Mouse (Mus musculus) heart, postnatal 25 days (tissue): ENCODE results near the gene 2510039O18Rik. TPM values are rescaled to one million over a fixed set of nuclear protein-coding genes. Genes with fewer than 3 reads are reported as not detected.

ENCODE experiments used
- DNase-seq: peaks from one replicate; pipeline ENCODE4 v3.0.0; 2022; ENCODE audit warnings: low spot score
- intact Hi-C: fragments of 180-260 bp; cut with DNase I; formaldehyde crosslinking; loops from one replicate; pipeline ENCODE4 v1.15.1; 2025
- total RNA-seq, 2 experiments: library from RNA; stranded (reverse); gene quantifications; 2 replicates each; pipeline ENCODE4 v1.2.3; 2021

The 2510039O18Rik gene
- total RNA-seq, 2 experiments from 2014 or later, result 36.4 to 39.3 TPM

DNA sequence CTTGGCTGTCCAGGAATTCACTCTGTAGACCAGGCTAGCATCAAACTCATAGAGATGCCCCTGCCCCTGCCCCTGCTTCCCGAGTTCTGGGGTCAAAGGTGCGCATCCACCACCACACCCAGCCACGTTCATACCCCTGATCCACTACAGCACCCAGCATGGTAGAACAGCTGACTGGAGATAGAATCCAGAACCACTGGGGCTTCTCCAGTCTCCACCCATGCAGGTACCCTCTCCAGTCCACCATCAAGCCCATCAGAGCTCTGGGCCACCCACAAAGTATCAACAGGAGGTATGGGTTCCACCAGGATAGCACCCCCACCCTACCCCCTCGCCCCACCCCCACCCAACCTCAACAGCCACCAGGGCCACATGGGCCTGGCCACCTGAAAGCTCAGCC, 6.1 kb upstream of the 2510039O18Rik start:
- intact Hi-C loops, result loop anchor here (2.0 to 5.0 kb wide), 2 partner anchors 18 to 67 kb away; partner anchors contain the start of genes Fv1 and Miip
- no peak for DNase-seq

DNA sequence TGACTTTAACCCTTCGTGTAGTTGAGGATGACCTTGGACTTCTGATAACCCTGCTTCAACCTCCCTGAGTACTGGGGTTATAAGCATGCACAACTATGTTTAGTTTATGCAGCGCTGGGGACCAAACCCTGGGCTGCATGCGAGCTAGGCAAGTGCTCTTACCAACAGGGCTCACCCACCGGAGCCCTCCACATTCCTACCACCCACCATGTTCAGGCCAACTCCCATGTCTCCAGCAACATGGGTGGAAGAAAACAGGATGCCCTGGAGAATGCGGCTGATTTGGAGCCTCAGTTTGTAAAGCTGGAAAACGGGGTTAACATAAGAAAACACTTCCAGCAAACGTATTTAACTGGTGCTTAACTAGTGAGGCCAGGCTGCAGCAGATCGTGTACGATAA, 4.8 kb upstream of the 2510039O18Rik start:
- intact Hi-C loops, result loop anchor here (2.0 to 5.0 kb wide), 2 partner anchors 19 to 69 kb away; partner anchors contain the start of genes Fv1 and Miip

DNA sequence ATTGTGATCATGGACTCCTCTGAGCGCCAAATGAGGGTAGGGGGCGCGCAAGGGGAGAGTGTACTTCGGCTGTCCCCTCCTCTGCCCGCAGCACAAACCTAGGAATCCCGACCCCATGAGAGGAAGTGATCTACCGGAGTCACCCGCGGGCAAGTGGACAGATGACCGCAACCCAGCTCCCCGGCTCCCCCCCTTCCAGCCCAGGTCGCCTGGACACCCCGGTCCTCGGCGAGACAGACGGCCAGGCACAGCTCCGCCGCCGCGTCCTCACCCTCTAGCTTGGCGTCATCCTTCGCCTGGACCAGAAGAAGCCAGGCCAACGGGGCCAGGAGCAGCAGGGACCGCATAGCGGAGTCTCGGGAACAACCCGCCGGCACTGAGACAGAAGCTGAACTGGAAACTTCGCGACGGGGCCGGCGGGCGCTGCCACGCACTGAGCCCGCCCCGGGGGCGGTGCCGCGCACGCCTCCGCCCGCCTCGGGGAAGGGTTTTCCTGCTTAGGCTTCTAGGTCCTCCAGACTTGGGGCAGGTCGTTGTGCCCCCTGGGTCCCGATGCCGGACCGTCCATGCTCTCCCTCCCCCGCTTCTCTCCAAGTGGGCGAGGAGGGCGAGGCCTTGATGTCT, 4.3 kb upstream of the 2510039O18Rik start, which contains the start of gene Plod1:
Gene Plod1 (minus strand): TSS at position 437 of the 624 bp plus-strand sequence.
- DNase-seq, result peak; percentile 81
- intact Hi-C loops, result loop anchor here (5.0 kb wide), 1 partner anchor 69 kb away; the partner anchor contains the start of genes Fv1 and Miip

More for the DNA sequence above, 4.8 kb upstream of the 2510039O18Rik start:
- no peak for DNase-seq

DNA sequence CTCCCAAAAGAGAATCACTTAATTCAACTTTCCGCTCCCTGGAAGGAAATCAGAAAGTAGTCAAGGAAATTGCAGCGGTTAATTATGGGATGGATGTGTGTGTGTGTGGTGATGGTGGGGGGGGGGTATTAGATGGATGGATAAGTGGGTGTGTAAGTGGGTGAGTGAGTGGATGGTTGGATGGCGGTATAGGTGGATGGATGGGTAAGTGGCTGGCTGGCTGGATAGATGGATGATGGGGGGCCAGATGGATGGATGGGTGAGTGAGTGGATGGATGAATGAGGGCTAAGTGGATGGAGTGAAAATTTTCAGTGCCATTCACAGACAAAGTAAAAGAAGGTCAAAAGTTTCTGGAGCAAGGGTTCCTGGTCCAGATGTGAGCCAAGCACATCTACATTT, 3.7 kb upstream of the 2510039O18Rik start:
- DNase-seq, result no peak

DNA sequence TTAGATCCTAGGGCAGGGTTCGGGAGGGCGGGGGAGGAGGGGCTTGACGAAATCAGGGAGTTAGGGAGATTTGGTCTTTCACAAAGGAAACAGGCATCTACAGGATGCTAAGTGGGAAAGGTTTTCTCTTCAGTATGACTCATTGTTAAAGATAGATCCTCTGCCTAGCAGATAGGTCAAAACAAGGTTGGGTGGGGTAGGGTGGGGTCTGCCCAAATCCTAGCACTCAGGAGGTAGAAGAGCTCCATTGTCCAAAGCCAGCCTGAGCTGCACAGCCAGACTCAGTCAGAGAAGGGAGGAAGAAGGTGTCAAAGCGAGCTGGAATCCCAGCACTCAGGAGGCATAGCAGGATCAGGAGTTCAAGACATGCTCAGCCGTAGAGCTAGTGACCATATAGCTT, 3.2 kb upstream of the 2510039O18Rik start:
- DNase-seq, result no peak
- intact Hi-C loops, result loop anchor here (5.0 kb wide), 1 partner anchor 70 kb away; the partner anchor contains the start of genes Fv1 and Miip

More for the DNA sequence above, 3.7 kb upstream of the 2510039O18Rik start:
- intact Hi-C loops, result loop anchor here (5.0 kb wide), 1 partner anchor 70 kb away; the partner anchor contains the start of genes Fv1 and Miip

DNA sequence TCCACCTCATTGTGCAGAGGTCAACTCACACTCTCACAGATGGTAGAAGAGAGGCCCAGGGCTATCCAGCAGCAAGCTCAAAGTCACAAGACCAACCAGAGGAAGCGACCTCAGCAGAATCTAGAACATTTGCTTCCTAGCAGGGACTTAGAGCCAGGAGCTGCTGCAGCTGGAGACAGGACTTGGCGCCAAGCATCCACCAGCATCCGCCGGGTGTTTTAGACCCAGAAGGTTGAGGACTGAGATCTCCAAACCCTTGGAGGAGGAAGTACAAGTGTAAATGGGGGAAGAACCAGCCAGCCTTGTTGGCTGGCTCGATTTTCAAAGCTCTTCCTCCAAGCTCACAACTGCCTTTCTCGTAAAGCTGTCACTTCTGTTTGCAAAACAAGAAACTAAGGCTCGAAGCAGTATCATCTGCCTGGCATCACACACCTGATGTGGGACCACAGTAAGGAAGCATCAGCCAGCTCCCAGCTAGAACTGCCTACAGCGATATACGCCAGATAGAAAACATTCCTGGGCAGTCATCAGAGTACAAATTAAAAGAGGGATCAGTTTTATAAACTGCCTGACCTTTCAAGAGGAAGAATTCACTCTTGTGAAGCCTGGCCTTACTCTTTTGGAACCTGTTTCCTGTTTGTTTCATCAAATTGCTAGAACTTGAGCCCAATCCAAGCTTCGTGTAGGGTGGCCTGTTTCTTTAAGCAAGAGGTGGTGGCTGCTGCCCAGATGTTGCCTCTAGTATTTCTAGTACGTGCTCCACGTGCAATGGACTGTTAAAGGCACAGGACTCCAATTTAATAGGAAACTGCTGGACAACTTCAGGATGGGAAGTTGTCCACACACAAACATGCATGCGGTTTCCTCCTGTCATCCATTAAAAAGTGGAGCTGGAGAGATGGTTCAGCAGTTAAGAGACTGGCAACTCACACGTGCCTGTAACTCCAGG, 2.3 kb upstream of the 2510039O18Rik start:
- peak; percentile 71 for DNase-seq
- intact Hi-C loops, result loop anchor here (5.0 kb wide), 1 partner anchor 71 kb away; the partner anchor contains the start of genes Fv1 and Miip

DNA sequence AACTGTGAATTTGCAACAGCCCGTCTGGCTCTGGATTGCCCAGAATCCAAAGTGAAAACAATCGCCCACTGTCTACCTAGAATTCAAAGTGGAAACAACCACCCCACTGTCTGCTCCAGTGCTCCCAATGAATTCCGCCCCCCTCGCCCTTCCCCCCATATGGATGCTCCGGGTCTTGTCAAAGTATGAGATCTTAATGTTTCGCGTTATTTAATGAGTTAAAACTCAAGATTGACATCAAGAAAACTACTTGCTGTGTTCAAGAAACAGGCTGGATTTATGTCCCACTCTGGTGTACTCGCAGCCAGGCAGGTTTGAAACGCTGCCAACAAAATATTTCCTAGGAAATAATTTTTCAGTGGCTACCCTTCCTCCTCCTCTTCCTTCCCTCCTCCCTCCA, 584 bp upstream of the 2510039O18Rik start:
- DNase-seq, result no peak
- intact Hi-C loops, result loop anchor here (5.0 to 10.0 kb wide), 2 partner anchors 38 to 215 kb away; partner anchors contain the start of genes Fbxo6 and Mfn2

DNA sequence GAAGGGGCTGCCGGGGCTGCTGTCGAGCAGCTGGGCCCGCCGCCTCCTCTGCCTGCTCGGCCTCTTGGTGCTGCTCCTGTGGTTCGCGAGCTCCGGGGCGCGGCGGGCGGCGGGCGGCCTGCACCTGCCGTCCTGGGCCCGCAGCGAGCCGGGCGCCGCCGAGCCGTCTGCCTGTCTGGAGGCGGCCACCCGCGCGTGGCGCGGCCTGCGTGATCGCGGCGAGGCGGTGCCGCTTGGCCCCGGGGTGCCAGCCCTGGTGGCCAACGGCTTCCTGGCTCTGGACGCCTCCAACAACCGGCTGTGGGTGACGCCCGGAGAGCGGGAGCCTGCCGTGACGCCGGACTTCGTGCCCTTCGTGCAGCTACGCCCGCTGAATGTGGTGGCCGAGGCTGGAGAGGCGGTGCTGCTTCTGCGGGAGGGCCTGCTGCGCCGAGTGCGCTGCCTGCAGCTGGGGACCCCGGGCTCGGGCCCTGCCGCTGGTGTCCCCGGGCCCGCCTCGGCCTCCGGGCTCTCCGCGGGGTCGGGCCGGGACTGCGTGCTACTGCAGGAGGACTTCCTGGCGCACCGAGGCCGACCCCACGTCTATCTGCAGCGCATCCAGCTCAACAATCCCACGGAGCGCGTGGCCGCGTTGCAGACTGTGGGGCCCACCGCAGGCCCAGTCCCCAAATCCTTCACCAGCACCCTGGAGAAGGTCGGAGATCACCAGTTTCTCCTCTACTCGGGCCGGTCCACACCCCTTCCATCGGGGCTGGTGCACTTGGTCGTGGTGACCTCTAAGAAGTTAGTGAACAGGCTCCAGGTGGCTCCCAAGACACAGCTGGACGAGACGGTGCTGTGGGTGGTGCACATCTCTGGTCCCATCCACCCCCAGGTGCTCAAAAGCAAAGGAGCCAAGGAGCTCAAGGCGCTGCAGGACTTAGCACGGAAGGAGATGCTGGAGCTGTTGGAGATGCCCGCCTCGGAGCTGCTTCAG, 638 bp downstream of the 2510039O18Rik start:
- intact Hi-C loops, result loop anchor here (5.0 to 10.0 kb wide), 2 partner anchors 39 to 213 kb away; partner anchors contain the start of genes Fbxo6 and Mfn2
- no peak for DNase-seq

DNA sequence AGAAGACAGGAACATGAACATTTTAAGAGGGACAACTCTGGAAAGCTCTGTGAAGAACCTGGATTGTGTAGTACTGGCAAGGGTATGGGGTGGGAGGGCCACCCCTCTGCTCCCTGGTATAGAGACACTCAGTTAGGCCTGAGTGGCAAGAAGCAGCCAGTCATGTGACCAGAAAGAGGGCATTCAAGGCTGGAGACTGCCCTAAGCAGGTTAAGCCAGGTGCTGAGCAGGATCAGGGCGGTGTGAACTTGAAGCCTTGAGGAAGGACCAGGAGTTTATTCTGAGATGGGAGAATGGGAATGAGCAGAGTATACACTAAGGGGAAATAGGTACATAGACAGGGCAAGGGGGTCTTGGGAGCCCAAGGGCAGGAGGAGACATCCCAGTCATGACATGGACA, 2.3 kb downstream of the 2510039O18Rik start:
- intact Hi-C loops, result loop anchor here (5.0 to 10.0 kb wide), 2 partner anchors 41 to 212 kb away; partner anchors contain the start of genes Fbxo6 and Mfn2
- DNase-seq, result no peak

DNA sequence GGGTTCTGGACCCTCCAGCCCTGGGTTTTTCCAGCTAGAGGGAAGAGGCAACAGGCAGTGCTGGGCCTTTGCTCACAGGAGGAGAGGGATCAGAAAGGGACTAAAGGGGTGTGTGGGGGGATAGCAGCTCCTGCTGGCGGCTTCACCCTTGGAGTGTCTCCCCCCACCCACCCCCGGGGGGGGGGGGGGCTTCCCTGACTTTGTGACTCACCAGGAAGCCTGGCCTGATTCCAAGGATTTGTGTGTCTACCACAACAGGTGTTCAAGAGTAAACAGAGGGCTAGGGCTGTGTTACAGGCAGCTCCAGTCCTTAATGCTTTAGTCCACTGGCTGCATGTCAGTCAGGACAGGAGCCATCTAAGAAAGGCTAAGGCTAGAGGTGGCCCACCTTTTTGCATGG, 6.8 kb downstream of the 2510039O18Rik start:
- intact Hi-C loops, result loop anchor here (10.0 kb wide), 1 partner anchor 207 kb away; the partner anchor contains the start of gene Fbxo6
- DNase-seq, result no peak

DNA sequence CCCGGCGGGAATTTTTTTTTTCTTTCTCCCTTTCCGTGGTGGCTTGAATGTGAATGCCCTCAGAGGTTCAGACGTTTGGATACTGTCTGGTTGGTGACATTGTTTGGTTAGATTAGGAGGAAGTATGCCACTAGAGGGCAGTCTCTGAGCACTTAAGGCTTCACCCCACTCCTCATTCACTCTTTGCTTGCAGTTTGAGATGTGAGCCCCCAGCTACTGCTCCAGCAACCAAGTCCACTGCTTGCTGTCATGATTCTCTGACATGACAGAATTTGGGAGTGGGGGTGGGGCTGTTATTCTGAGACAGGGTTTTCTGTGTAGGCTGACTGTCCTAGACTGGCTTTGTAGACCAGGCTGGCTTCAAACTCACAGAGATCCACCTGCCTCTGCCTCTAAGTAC, 12.9 kb downstream of the 2510039O18Rik start:
- DNase-seq, result no peak
- intact Hi-C loops, result loop anchor here (5.0 kb wide), 1 partner anchor 36 kb away; no protein-coding TSS in a partner anchor

DNA sequence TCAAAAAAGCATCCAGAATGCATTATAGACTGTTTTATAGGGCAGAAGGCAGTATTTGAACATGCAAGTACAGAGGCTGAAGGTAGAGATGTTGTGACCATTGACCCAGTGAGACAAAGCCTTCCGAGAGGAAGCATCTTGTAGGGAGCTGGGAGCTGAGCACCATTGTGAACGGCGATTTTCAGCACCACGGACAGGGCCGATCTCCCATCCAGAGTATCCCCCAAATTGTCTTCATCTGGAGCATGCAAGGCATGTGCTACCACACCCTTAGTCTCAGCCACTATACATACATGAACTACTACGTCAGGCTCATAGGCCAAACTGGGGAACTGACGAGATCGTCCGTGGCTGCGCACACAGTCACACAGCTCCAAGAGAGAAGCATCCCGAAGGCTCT, 16.4 kb downstream of the 2510039O18Rik start:
- intact Hi-C loops, result no loop called here
- DNase-seq, result no peak

DNA sequence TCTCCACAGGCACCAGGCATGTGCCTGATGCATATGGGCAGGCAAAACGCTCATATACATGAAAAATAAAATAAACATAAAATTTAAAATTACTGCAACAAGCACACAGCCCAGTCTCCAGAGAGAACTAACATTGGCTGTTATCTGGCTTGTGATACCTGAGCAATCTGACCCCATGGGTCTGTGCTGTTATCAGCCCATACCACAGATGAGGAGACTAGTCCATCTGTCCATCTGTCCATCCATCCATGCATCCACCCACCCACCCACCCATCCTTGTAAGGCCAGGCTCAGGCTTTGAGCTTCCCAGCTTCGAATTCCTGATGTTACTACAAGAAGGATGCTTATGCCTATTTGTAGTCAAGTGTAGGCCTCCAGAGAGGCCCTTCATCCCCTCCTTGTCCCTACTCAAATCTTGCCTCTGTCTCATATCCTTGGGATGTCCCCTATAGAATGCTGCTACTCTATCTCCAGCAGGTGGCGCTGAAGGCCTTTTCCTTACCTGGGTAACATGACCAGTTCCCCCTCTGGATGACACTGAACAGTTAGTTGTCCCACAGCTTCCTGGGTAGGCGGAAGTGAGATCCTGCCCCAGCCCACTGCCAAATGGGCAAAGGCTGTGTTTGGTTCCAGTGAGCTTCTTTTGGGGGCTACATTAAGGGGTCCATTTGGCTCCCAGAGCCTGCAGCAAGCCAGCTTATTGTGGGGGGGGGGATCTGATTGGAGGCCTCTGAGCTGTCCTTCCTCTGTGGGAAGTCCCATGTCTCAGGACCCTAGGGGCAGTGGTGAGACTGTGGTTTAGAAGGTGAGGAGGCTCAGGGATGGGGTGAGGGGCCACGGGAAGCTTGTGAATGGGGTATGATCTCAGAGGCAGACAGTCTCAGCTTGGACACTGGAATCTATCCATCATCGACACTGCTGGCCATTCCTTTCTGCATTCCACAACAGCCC, 19.5 kb downstream of the 2510039O18Rik start:
- no peak for DNase-seq
- intact Hi-C loops, result loop anchor here (1.0 to 5.0 kb wide), 2 partner anchors 48 to 102 kb away; no protein-coding TSS in a partner anchor

DNA sequence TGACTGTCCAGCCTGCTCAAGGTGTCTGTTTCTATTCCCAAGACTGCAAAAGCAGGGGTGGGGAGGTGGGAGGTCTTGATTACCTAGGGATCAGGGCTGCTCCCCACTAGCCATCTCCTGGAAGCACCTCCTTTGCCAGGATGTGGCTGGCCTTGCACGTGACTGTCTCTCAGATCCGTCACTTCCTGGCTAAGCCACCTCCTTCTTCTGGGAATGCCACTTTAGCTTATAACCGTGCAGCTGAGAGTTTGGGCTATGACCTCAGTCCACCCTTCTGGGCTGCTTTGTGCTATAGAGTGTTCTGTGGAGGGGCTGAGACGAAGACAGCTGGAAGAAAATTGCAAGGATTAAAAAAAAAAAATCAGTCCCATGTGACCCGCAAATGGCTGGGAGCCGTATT, 22.1 kb downstream of the 2510039O18Rik start:
- no peak for DNase-seq
- intact Hi-C loops, result loop anchor here (5.0 kb wide), 1 partner anchor 100 kb away; no protein-coding TSS in a partner anchor

DNA sequence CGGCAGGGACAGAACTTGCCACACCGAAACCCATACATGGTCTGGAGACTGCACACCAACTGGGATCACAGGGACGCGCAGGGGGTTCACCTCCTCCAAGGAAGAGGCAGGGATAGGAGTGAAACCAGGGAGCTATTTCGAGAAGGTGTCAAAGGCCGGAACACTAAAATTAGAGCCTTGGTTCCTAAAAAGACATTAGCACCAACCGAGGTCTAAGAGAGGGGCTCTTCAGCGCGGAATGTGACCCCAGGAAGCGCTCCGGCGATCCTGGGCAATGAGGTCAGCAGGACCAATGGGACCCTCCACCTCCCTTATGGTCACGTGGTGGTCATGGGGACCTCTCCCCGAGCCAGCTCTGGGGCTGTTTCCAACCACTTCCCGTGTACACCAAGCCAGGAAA, 22.9 kb downstream of the 2510039O18Rik start:
- intact Hi-C loops, result loop anchor here (5.0 kb wide), 1 partner anchor 99 kb away; no protein-coding TSS in a partner anchor
- DNase-seq, result no peak

DNA sequence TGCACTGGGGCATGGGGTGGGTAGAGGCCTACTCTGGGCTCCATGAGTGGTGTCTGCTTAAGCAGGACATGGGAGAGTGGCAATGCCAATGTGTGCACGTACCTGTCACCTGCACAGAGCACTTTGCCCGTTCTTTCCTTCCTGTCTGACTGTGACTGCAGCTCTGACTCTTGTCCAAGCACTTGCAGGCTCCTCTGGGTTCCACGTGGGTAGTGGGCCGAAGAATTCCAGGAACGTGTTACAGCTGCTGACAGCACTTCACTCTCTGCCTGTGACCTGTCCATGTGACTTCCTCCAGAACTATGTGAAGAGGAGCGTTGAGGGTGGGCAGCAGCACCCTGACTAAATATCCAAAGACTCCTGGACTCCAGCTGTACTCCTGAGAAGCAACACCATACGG, 25.0 kb downstream of the 2510039O18Rik start:
- intact Hi-C loops, result no loop called here
- DNase-seq, result no peak

DNA sequence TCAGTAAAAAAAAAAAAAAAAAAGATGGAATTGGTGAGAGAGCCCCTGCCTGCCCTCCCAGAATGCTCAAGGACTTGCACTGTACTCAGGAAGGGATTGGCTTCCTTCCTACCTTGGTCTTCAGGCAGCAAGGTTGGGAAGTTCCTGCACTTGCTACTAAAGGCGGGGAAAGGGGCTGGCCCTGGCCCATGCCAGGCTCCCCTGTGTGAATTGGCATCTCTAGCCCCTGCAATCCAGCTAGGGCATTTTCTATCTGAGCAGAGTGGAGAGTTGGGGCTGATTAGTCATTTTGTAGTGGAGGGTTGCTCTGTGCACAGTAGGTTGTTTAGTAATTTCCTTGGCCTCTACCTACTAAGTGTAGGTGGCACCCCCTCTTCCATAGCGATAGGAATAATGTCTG, 28.1 kb downstream of the 2510039O18Rik start:
- no peak for DNase-seq

DNA sequence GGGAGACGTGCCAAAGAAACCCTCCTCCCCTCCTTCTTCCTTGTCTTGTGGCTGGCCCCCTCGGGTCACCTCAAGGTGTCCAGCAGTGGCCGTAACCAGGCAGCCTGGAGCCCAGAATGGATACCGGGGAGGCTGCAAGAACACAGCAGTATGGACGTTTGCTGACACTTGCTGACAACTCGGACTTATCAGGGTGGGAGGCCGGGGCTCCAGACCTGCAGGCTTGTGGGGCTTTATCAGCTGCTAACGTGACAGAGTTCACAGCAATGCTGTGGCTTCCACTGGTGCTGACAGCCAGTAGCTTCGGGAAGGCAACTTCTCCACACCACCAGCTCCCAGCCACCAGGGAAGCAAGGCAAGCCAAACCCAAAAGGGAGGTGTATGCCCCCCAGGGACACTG, 28.6 kb downstream of the 2510039O18Rik start:
- intact Hi-C loops, result no loop called here
- no peak for DNase-seq

More for the DNA sequence above, 28.1 kb downstream of the 2510039O18Rik start:
- intact Hi-C loops, result no loop called here
